Mouse (Mus musculus) ES-E14 (cell line): ENCODE results near the gene 4931422A03Rik.

Source experiments
- CHD2 ChIP-seq: IDR thresholded peaks from 2 replicates; pipeline ENCODE4 v1.6.1; 2014; ENCODE audit warnings: mild to moderate bottlenecking, low read depth, low read length, inconsistent platforms
- ZC3H11A ChIP-seq: IDR thresholded peaks from 2 replicates; pipeline ENCODE4 v1.6.1; 2012; ENCODE audit warnings: low read depth, mild to moderate bottlenecking, inconsistent platforms, low read length, borderline replicate concordance

GRCm38 (mm10) chr2:104041632-104042031 lies 13.5 kb upstream of the 4931422A03Rik start:
- TF ChIP-seq ZC3H11A, result no peak
- TF ChIP-seq CHD2, result no peak
